Mouse (Mus musculus): Measurements from ENCODE around the gene Brms1.
A peak's percentile ranks its signal among the peaks of the same experiment; 100 is the strongest.

The Brms1 gene

GRCm38 (mm10) chr19:5087884-5088728 is 47.0 kb downstream of the Brms1 start, which contains the start of gene Yif1a:
Gene Yif1a (plus strand): TSS chr19:5088538.
- peak; percentile 98 for DNase-seq (ENCODE audit: low read depth, low spot score)

GRCm38 (mm10) chr19:5089324-5089723 is 48.2 kb downstream of the Brms1 start:
- DNase-seq (ENCODE audit: low read depth, low spot score) = no peak

DNA sequence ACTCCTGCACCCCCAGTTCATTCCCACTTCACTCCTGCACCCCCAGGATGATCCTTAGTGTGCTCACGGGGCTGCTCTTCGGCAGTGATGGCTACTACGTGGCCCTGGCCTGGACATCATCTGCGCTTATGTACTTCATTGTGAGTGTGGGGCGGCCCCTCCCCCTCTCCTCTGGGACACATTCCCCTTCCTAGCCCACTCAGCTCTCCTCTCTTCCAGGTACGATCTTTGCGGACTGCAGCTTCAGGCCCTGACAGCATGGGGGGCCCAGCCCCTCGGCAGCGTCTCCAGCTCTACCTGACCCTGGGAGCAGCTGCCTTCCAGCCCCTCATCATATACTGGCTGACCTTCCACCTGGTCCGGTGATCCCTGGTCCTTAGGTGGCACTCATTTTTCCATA is 50.9 kb downstream of the Brms1 start:
- DNase-seq (ENCODE audit: low read depth, low spot score) = no peak

DNA sequence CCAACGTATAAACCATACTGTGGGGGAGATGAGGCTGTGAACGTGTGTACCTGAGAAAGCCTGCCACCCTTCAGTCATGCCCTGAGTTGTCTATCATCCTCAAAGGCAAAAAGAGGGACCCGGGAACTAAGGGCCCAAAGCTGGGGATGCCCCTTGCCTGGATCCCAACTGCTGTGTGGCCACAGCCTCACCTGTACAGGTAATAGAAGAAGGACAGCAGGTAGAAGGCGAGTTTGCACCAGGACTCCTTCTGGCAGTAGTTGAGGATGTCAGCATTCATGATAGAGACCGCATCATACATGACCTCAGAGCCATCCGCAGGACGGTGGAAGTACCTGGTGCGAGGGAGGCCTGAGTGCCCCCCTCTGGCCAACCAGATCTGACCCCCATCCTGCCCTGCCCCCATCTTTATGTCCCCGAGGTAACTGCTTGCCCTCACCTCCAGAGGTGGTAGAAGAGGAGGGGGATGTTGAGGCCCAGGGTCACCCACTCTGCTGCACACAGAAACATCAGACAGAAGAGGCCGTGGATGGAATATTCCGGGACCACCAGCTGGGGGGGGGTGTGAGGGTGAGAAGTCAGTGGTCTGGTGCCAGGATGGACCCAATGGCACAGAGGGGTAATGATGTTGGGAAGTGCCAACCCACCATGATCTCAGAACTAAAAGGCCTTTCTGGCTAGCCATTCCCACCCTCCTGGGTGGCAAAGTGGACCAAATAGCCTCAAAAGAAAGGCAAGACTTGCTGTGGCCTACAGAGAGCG is 52.5 kb downstream of the Brms1 start:
- DNase-seq (ENCODE audit: low read depth, low spot score) = no peak

- peak; percentile 91 for DNase-seq (ENCODE audit: low read depth, low spot score)
Observed at GRCm38 (mm10) chr19:5094243-5094632, 53.1 kb downstream of the Brms1 start.

DNA sequence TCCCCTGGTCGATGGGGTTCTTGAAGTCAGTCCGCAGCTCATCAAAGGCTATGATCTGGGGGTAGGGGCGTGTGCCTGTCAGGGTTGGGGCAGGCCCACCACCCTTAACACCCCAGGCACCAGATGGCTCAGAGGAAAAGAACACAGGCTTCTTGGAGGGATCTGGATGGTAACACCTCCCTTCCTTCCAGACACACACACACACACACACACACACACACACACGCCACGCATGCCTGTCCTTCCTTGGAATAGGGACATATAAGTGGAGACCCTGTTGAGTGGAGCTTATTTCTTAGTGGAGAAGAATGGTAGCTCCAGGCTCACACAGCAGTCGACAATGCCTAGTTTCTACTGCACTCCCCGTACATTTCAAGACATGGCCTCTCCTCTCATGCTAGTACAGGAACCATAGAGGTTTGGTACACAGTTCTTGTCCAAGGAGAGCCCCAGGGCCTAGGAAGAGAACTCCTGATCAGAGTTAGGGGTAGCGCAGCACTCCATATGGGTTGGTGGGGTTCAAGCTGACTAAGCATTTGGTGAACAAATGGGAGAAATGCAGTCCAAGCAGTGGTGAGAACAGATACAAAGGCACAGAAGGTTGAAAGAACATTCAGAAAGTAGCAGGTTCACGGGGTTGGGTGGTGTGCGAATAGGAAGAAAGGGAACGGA is 53.7 kb downstream of the Brms1 start:
- DNase-seq (ENCODE audit: low read depth, low spot score) = no peak

DNA sequence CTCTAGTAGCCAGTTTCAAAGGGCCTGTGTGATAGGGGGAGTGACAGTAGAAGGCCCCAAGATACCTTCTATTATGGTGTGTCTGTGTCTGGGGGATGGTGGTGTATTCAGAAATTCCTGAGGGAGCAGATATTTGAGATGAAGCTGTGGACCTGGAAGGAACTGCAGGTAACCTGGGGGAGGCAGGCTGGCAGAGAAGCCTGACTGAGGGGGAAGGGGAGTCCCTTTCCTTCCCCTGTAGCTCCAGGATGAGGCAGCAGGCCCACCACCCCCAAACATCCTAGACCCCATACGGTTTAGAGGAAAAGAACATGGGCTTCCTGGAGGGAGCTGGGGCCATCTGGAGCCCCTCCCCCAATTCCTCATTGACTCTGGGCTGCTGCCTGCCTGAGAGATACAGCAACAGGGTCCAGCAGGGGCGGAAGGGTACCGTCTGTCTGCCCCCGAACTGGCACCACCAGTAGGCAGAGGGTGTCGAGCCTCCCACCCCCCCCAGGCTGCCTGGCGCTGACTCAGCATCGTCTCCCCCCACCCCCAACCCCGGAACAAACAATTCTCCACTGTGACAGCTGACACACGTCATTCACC is 54.8 kb downstream of the Brms1 start:
- peak; percentile 48 for DNase-seq (ENCODE audit: low read depth, low spot score)

- DNase-seq (ENCODE audit: low read depth, low spot score) = no peak
Observed at GRCm38 (mm10) chr19:5097521-5098362, 56.6 kb downstream of the Brms1 start.

DNA sequence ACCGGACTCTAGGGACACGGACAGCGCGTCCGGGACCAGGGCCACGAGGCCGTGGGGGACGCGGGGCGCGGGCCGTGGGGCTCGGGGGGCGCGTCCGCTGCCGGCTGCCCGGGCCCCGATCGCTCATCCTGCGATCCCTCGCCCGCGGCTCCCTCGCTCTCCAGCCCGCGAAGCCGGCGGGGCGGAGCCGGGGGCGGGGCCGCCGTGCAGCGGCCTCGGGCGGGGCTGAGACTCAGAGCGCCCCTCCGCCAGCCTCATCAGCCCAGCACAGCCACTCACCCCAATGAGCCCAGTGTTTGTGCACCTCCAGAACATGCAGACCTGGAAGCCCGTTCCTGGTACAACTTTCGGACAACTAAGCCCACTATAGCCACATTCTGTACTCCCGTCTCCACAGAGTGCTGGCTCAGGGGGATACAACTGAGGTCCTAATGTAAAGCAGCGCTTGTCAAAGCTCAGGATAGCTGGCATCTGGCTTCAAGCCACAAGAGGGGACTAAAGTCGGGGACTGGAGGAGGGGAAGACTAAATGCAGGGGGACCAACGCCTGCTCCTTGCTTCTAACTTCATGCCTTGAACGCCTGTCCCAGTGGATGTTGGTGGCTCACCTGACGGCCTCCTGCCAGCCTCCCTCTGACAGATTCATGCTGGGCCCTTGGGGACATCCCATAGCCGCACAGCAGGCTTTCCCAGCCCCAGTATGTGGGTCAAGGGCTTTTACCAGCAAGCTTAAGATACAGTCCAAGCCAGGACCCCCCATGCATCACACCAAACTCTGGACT is 57.4 kb downstream of the Brms1 start, which contains the start of gene Cnih2:
Cnih2 (minus strand) TSS at position 159 of the 781 bp plus-strand sequence.
- DNase-seq (ENCODE audit: low read depth, low spot score) = peak; percentile 76
